Mouse (Mus musculus) hindbrain, embryonic 11.5 days (tissue): ENCODE results near the gene Fopnl. TPM values are rescaled to one million over a fixed set of nuclear protein-coding genes. Genes with fewer than 3 reads are reported as not detected.

Source experiments
- ATAC-seq: fragments of 200-750 bp; cut with Nextera tagmentation; 2 replicates; pipeline ENCODE4 v1.8.0; 2017; ENCODE audit warnings: mild to moderate bottlenecking, moderate TSS enrichment, moderate library complexity; ENCODE audit not compliant: low FRiP score
- DNase-seq: peaks from one replicate; pipeline ENCODE4 v3.0.0-alpha.2; 2015; ENCODE audit warnings: low spot score
- H3K27ac ChIP-seq: fragments of 300-500 bp; sonication (generic); 2 replicates; pipeline ENCODE4 v1.5.1; 2014; ENCODE audit warnings: mild to moderate bottlenecking, low read depth, low read length
- H3K27me3 ChIP-seq: fragments of 300-500 bp; sonication (generic); 2 replicates; pipeline ENCODE4 v1.6.1; 2014; ENCODE audit warnings: mild to moderate bottlenecking, low read length, moderate library complexity, mixed read lengths; ENCODE audit not compliant: control insufficient read depth, insufficient read depth
- H3K36me3 ChIP-seq: fragments of 300-500 bp; sonication (generic); 2 replicates; pipeline ENCODE4 v1.6.1; 2014; ENCODE audit warnings: mild to moderate bottlenecking, low read length, moderate library complexity, mixed read lengths; ENCODE audit not compliant: control insufficient read depth, insufficient read depth
- H3K4me1 ChIP-seq: fragments of 300-500 bp; sonication (generic); replicated peaks from 2 replicates; pipeline ENCODE4 v1.6.1; 2014; ENCODE audit warnings: low read length, mixed read lengths; ENCODE audit not compliant: control insufficient read depth, insufficient read depth
- H3K4me2 ChIP-seq: fragments of 300-500 bp; sonication (generic); replicated peaks from 2 replicates; pipeline ENCODE4 v1.6.1; 2014; ENCODE audit warnings: mild to moderate bottlenecking, low read depth, low read length
- H3K4me3 ChIP-seq: fragments of 300-500 bp; sonication (generic); 2 replicates; pipeline ENCODE4 v1.5.1; 2014; ENCODE audit warnings: low read depth, low read length
- H3K9ac ChIP-seq: fragments of 300-500 bp; sonication (generic); 2 replicates; pipeline ENCODE4 v1.6.1; 2014; ENCODE audit warnings: low read depth, low read length
- H3K9me3 ChIP-seq: fragments of 300-500 bp; sonication (generic); 2 replicates; pipeline ENCODE4 v1.6.1; 2016; ENCODE audit warnings: low read length; ENCODE audit not compliant: control insufficient read depth
- WGBS: fragments of 180-500 bp; shearing (Covaris S2); extraction: QIAGEN DNeasy Blood & Tissue Kit; methylation state at CpG from one replicate; pipeline ENCODE4 v1.1.7; 2014; 5-methylcytosine and 5-hydroxymethylcytosine counted together
- polyA plus RNA-seq: library from polyadenylated mRNA; unstranded; fragments of >200 nt; fragmentation: Nextera tagmentation; extraction: Ambion mirVana; gene quantifications from 2 replicates; pipeline ENCODE4 v1.2.1, GENCODE M21; 2014

Gene Fopnl
- polyA plus RNA-seq, 1 experiment from 2014 or later, result 181 TPM

- Histone ChIP-seq H3K27ac (no peak overlapping the region), H3K36me3 (no peaks in the 10 kb centered on the region), H3K9me3 (no peaks in the 10 kb centered on the region), H3K4me1 (no peaks in the 10 kb centered on the region), H3K9ac (no peak overlapping the region), H3K4me3 (no peak overlapping the region), H3K4me2 (no peak overlapping the region), H3K27me3 (no peaks in the 10 kb centered on the region)
- WGBS, result 95% methylated on average over 7 of the region's 7 CpGs
- ATAC-seq, result no peak
- DNase-seq, result no peak
Observed at GRCm38 (mm10) chr16:14312914-14313313, 4.3 kb downstream of the Fopnl start.

DNA sequence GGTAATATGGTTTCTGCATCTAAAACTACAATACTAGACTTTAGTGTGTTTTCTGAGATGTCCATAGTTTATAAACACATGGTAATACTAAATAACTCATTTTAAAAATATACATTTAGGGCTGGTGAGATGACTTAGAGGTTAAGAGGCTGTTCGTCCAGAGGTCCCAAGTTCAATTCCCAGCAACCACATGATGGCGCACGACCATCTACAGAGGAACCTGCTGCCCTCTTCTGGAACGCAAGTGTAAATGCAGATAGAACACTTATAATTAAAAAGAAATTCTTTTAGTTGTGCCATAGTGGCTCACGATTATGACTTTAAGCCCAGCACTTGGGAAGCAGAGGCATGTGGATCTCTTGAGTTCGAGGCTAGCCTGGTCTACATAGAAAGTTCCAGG, 5.8 kb downstream of the Fopnl start:
- Histone ChIP-seq H3K36me3 (no peaks in the 10 kb centered on the region), H3K4me2 (no peak overlapping the region), H3K27ac (no peak overlapping the region), H3K4me1 (no peaks in the 10 kb centered on the region), H3K4me3 (no peak overlapping the region), H3K27me3 (no peaks in the 10 kb centered on the region), H3K9me3 (no peaks in the 10 kb centered on the region), H3K9ac (no peak overlapping the region)
- peak; percentile 50 for DNase-seq
- ATAC-seq, result no peak
- WGBS, result 53% methylated on average over 6 of the region's 6 CpGs

DNA sequence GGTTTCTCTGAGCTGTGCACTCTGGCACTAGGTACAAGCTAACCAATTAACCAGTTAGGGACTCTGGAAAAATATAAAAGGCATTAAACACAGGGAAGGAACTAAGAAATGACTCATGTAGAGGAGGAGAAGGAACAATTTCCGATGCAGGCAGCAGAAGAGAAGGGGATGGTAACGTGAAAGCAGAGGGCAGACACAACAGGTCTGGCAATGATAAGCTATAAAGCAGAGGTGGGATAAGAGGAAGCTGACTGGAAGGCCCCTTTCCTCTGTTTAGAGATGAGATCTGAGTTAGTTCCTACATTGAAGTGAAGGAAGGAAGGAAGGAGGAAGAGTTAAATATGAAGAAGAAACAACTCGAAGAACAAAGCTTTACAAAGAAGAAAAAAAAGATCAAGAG, 7.4 kb downstream of the Fopnl start:
- H3K36me3 ChIP-seq, result no peaks in the 10 kb centered on the region
- WGBS, result 90% methylated on average over 3 of the region's 3 CpGs
- no peak for ATAC-seq

DNA sequence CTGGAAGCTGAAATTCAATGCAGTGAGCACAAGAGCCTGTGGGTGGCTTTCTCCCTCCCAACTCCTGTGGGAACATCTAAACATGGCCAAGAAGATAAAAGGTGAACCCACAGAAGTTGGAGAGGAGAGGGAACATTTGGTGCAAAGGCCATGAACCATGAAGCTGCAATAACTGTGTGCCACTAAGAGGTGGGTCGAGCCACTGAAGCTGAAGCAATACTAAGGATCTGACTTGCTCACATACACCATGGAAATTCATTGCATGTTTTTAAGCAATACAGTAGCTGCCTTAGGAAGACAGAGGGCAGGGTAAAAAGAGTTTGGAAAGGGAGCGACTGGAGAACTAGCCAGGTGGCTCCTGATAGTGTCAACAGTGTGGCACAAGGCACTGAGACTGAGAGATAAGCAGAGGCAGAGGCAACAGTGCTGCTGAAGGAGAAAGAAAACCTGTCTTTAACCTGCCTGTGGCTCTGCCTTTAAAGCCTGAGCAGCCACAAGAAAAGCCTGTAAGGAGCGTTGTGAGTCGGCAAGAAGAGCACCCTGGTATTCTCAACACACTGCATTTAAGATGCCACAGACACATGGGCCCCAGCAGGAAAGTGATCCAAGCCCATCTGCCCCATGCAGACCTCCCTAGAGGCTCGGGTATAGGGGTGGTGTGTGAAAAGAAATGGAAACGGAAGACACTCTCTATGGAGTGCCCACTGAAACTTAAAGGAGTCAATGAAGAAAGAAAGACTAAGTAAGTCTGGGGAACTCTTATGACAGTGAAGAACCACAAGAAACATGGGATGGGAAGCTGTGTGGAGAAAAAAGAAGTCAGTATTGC, 8.7 kb downstream of the Fopnl start:
- Histone ChIP-seq H3K9me3 (no peaks in the 10 kb centered on the region), H3K27ac (no peak overlapping the region), H3K4me2 (no peak overlapping the region), H3K4me3 (no peak overlapping the region), H3K9ac (no peak overlapping the region), H3K36me3 (no peaks in the 10 kb centered on the region), H3K27me3 (no peaks in the 10 kb centered on the region), H3K4me1 (no peaks in the 10 kb centered on the region)
- DNase-seq, result no peak
- no peak for ATAC-seq
- WGBS, result 87% methylated on average over 6 of the region's 6 CpGs

More for the DNA sequence above, 7.4 kb downstream of the Fopnl start:
- no peaks in the 10 kb centered on the region for H3K27me3 ChIP-seq
- no peaks in the 10 kb centered on the region for H3K9me3 ChIP-seq
- no peaks in the 10 kb centered on the region for H3K4me1 ChIP-seq
- H3K4me3 ChIP-seq, result no peak overlapping the region
- no peak overlapping the region for H3K27ac ChIP-seq
- DNase-seq, result no peak
- no peak overlapping the region for H3K9ac ChIP-seq
- H3K4me2 ChIP-seq, result no peak overlapping the region

GRCm38 (mm10) chr16:14307373-14307772, 9.8 kb downstream of the Fopnl start:
- H3K36me3 ChIP-seq, result no peaks in the 10 kb centered on the region
- no peaks in the 10 kb centered on the region for H3K27me3 ChIP-seq
- H3K27ac ChIP-seq, result no peak overlapping the region
- H3K4me2 ChIP-seq, result no peak overlapping the region
- WGBS, result 93% methylated on average over 1 of the region's 1 CpGs
- no peak overlapping the region for H3K9ac ChIP-seq
- DNase-seq, result no peak
- no peak overlapping the region for H3K4me3 ChIP-seq
- no peaks in the 10 kb centered on the region for H3K4me1 ChIP-seq
- no peaks in the 10 kb centered on the region for H3K9me3 ChIP-seq
- no peak for ATAC-seq

DNA sequence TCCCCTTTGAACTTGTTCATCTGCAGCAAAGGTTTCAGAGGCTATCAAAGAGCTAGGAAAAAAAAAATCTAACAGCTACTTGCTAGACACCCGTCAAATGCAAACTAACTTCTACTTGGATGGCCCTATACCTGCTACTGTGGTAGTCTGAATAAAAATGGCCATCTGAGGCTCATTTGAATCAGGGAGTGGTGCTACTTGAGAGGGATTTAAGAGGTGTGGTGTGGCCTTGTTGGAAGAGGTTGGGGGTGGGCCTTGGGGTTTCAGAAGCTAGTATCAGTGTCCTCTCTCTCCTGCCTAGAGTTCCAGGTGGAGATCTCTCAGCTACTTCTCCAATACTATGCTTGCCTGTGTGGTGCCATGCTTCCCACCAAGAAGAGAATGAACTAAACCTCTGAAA, 10.8 kb downstream of the Fopnl start:
- Histone ChIP-seq H3K27me3 (no peaks in the 10 kb centered on the region), H3K36me3 (no peaks in the 10 kb centered on the region), H3K9ac (no peak overlapping the region), H3K4me3 (no peak overlapping the region), H3K4me2 (no peak overlapping the region), H3K27ac (no peak overlapping the region), H3K4me1 (no peaks in the 10 kb centered on the region), H3K9me3 (no peaks in the 10 kb centered on the region)
- 96% methylated on average over 1 of the region's 1 CpGs for WGBS
- no peak for DNase-seq
- ATAC-seq, result no peak

GRCm38 (mm10) chr16:14304791-14305190, 12.4 kb downstream of the Fopnl start:
- 97% methylated on average over 3 of the region's 3 CpGs for WGBS

GRCm38 (mm10) chr16:14303676-14304075, 13.5 kb downstream of the Fopnl start:
- 84% methylated on average over 7 of the region's 7 CpGs for WGBS
- DNase-seq (no peak), ATAC-seq (no peak)
- Histone ChIP-seq H3K9ac (no peak overlapping the region), H3K4me1 (no peaks in the 10 kb centered on the region), H3K27me3 (no peaks in the 10 kb centered on the region), H3K4me2 (no peak overlapping the region), H3K36me3 (no peaks in the 10 kb centered on the region; the same call in 1 of the 2 replicates), H3K27ac (no peak overlapping the region), H3K4me3 (no peak overlapping the region), H3K9me3 (no peaks in the 10 kb centered on the region)

More at GRCm38 (mm10) chr16:14304791-14305190, 12.4 kb downstream of the Fopnl start:
- Histone ChIP-seq H3K27ac (no peak overlapping the region), H3K36me3 (no peaks in the 10 kb centered on the region; the same call in 1 of the 2 replicates), H3K4me3 (no peak overlapping the region), H3K9me3 (no peaks in the 10 kb centered on the region), H3K4me2 (no peak overlapping the region), H3K4me1 (no peaks in the 10 kb centered on the region), H3K27me3 (no peaks in the 10 kb centered on the region), H3K9ac (no peak overlapping the region)
- ATAC-seq, result no peak
- DNase-seq, result no peak

DNA sequence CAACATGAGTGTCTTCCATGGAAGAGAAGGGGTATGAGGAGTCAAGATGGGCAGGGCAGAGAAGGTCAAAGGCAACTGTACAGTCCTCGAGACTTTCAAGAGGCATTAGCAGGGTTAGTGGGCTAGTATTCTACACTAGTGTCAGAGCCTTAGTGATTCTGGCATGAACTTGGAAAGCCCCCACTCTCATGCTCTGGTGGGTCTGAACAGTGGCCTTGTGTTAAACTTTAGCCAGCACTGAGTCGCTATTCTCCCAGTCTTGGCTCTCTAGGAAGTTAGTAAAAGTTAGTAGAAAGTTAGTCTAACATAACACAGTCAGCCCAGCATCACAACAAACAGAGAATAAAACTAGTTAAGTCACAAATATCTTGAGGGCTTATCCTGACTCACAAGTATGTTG, 14.1 kb downstream of the Fopnl start:
- Histone ChIP-seq H3K4me1 (no peaks in the 10 kb centered on the region), H3K4me2 (no peak overlapping the region), H3K36me3 (no peaks in the 10 kb centered on the region; the same call in 1 of the 2 replicates)

More for the DNA sequence above, 14.1 kb downstream of the Fopnl start:
- no peaks in the 10 kb centered on the region for H3K27me3 ChIP-seq
- no peak overlapping the region for H3K9ac ChIP-seq
- no peak for DNase-seq
- no peak overlapping the region for H3K27ac ChIP-seq
- no peak for ATAC-seq
- no peaks in the 10 kb centered on the region for H3K9me3 ChIP-seq
- 91% methylated on average over 2 of the region's 2 CpGs for WGBS
- no peak overlapping the region for H3K4me3 ChIP-seq
